Mouse (Mus musculus) thymus, postnatal 4 days (tissue): ENCODE measurements around the gene Tcf20.

ENCODE experiments used
- DNase-seq: peaks from one replicate; pipeline ENCODE4 v3.0.0; 2021

Gene Tcf20

GRCm38 (mm10) chr15:82987732-82988112 lies at the start of gene Tcf20:
Gene Tcf20 (minus strand): TSS chr15:82987872.
- peak; percentile 99 for DNase-seq

GRCm38 (mm10) chr15:83036900-83037519 lies 49.3 kb upstream of the Tcf20 start:
- no peak for DNase-seq

- peak; percentile 71 for DNase-seq
Measured at GRCm38 (mm10) chr15:83036089-83036488, 48.4 kb upstream of the Tcf20 start.

GRCm38 (mm10) chr15:83034275-83034977 lies 46.8 kb upstream of the Tcf20 start:
- peak; percentile 33 for DNase-seq

- DNase-seq = peak; percentile 64
Measured at GRCm38 (mm10) chr15:83032981-83033541, 45.4 kb upstream of the Tcf20 start, which contains the start of gene Nfam1. Gene Nfam1 (minus strand): TSS chr15:83033306.

- no peak for DNase-seq
Measured at GRCm38 (mm10) chr15:83030884-83031283, 43.2 kb upstream of the Tcf20 start.

DNA sequence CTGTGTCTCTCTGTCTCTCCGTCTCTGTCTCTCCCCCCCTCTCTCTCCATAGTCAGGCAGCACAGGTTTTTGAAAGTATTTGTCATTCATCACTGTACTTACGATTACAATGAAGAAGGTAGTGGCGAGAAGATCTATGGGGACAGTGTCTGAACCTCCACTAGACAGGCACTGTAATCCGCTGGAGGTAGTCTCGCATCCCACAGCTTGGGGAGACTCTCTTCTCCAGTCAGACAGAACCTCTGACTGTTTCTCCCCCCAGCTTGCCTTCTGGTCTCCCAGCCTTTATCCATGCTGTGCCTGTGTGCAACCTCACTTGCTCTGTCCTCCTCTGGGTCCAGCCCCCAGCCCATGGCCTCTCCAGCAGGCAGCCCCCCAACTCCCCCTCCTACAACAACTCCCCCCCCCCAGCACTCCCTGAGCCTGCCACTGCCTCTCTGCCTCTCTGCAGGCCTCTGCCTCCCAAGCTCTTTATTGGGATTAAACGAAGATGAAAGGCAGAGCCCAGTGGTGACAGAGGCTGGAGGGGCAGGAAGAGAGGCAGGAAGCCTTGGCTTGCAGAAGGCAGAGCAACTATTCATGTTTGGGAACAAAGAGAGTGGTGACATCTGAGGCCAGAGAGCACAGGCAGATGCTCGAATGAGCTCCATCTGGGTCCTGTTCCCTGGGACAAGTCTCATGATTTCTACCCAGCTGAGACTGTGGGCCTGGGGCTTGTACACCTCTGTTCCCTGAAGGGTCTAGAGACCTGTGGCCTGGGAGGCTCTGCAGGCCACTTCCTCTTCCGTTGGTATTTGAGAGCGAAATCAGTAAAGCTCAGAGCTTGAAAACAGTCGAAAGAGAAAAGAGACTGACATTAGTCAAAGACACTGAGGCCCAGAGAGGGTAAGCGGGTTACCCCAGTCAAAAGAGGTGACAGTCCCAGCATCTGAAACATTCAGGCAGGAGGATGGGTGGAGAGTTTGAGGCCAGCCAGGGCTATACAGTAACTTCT lies 42.4 kb upstream of the Tcf20 start:
- peak; percentile 30 for DNase-seq

- peak; percentile 56 for DNase-seq
Measured at GRCm38 (mm10) chr15:83026129-83026528, 38.5 kb upstream of the Tcf20 start.

- DNase-seq = no peak
Measured at GRCm38 (mm10) chr15:83025041-83025760, 37.5 kb upstream of the Tcf20 start.

- DNase-seq = no peak
Measured at GRCm38 (mm10) chr15:83022947-83023346, 35.3 kb upstream of the Tcf20 start.

DNA sequence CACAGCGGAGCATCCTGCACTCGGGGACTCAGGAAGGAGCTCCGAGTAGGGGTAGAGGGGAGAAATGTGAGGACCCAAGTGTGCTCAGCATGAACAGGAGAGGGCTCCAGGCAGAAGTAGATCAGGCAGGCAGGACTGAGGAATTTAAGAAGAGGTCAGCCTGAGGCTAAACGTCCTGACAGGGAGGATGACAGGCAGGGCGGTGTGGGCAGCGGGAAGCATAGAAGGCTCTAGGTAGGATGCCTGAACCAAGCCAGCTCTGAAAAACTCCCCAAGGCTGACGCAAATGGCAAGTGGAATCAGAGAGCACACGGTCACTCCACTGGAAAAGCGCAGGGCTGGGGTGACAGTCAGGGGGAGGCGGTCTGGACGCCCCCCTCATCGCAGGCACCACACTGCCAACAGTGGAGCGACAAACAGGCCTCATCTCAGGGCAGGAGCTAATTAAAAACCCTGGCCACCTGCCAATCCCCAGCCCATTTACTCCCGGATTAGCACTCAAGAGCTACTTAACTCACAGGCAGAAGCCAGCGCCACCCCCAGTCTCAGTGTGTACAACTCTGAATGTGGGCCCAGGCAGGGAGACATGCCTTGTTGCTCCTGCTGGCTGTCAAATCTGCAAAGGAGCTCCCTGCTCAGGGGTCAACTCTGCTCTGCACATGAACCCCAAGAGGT lies 23.5 kb upstream of the Tcf20 start:
- DNase-seq = no peak

GRCm38 (mm10) chr15:83010423-83010822 lies 22.8 kb upstream of the Tcf20 start:
- DNase-seq = no peak

GRCm38 (mm10) chr15:83009532-83009931 lies 21.9 kb upstream of the Tcf20 start:
- DNase-seq = no peak

DNA sequence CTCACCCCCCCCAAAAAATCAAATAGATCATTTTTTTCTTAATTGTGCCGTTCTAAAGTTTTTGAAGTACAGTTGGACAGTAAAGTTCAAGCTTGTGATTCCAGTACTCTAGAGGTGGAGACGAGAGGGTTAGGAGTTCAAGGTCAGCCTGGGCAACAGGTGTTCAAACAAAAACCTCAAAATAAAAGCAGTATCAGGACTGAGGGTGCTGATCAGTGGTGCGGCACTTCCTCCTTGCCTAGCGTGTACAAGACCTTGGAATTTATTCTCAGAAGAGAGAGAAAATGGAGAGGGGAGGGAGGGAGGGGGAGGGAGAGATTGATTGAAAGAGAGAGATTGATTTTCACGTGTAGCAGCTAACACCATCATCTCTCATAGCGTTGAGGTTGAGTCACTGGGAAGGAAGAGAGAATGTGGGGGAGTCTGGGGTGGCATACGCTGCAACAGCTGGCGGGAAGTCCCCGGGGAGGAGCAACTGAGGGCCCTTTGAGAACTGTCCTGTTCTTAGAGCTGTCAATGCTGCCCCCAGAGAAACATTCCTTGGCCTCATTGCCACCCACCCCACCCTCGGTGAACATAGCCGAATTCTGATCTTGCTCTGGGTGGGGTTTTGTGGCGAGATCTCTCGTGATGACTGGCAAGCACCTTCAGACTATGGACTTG lies 21.2 kb upstream of the Tcf20 start:
- peak; percentile 58 for DNase-seq

DNA sequence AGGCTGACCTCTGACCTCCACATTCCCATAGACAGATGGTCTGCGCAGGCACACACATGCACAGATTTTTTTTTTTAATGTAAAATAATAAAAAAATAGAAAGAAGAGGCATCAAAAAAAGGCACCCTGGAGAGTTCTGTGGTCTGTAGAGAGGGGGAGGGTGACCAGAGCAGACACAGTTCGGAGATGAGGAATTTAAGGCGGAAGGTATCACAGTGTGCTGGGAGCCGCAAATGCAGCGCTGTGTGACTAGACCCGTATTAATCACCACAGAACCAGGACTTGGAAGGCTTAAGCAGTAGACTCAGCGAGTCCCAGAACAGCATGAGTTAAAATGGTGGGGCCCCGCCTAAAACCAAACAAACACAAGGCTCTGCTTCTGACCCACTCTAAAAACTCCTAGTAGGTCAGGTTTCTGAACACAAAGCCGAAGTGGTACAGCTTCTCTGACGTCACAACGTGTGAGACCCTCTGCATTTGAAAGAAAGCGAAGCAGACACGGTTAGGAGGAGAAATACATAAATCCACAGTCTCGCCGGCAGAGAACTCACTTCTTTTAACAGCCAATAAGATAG lies 19.8 kb upstream of the Tcf20 start:
- DNase-seq = no peak

GRCm38 (mm10) chr15:83002665-83003548 lies 15.2 kb upstream of the Tcf20 start:
- no peak for DNase-seq

- DNase-seq = no peak
Measured at GRCm38 (mm10) chr15:82998811-82999221, 11.1 kb upstream of the Tcf20 start.

GRCm38 (mm10) chr15:82996431-82996830 lies 8.8 kb upstream of the Tcf20 start:
- no peak for DNase-seq

DNA sequence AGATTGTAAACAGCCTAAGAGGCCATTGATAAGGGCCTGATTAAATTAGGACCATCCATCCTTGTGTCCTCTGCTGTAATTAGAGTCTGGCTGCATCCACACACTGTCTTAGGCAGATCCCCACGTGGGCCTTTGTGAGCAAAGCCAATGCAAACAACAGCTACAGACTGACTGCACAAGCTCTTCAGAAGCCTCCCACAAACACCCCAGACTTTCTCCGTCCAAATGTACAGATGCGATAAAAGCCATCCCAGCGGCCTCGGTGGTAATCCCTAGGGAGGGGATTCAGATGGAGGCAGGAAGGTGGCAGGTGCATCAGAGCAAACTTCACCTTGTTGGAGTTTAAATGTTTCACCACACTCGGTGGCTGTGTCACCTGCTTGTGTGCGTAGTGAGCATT lies 7.6 kb upstream of the Tcf20 start:
- DNase-seq = no peak

- DNase-seq = peak; percentile 81
Measured at GRCm38 (mm10) chr15:82992911-82993310, 5.2 kb upstream of the Tcf20 start.
